Mouse (Mus musculus) lung, adult 2 months (tissue): ENCODE measurements at regions not wholly inside any gene's neighbourhood (a gene's known extent, or its start where the extent isn't known, plus 50 kb on each side); places are given as distances from the start of the nearest gene placed in this dataset.

ENCODE experiments used
- CTCF ChIP-seq: fragments of 200-500 bp; IDR thresholded peaks from 2 replicates; pipeline ENCODE4 v1.5.1; 2011; ENCODE audit warnings: mild to moderate bottlenecking, low read length, control low read depth; ENCODE audit not compliant: insufficient read depth
- POLR2A ChIP-seq: fragments of 200-500 bp; IDR thresholded peaks from 2 replicates; pipeline ENCODE4 v1.6.1; 2011; ENCODE audit warnings: low read depth, mild to moderate bottlenecking, control low read depth, low read length, borderline replicate concordance; ENCODE audit errors: extremely low read depth

DNA sequence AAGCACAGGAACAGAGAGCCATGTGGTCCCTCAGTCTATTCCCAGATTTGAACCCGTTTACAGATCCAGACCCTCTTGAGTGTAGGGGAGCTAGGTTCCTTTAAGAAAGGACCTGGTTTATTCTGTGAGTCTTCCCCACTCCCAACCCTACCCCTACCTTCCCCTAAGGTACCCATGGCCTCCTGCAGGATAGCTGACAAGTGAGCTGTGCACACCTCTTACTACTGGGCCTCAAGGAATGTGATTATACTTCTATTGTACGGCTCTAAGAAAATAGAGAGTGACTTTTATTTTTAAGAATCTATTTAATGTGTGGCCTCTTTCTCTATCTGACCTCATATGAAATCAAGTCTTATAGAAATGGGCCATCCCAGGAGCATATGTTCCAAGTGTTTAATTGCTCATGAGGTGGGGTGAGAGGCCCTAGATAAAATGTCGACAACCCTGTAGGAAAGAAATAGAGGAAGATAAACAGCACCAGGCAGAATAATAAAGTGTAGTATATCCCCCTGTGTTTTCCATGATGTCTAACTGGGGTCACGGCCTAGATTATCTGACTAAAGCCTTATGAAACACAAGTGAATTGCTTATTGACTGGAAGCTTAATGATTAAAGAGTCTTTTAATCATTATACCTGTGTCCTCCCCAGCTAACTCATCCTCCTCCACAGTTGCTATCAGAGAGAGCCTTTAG, 145.7 kb upstream of the Cdh5 start:
- TF ChIP-seq CTCF (no peak), POLR2A (no peak)
